Mouse (Mus musculus): ENCODE data around the gene Ttc7b. TPM values are rescaled to one million over a fixed set of nuclear protein-coding genes. Genes with fewer than 3 reads are reported as not detected.

Ttc7b gene
- polyA plus RNA-seq, 1 experiment, result 26.1 TPM

GRCm38 (mm10) chr12:100481443-100482026 is 39.1 kb downstream of the Ttc7b start:
- H3K27ac ChIP-seq (ENCODE audit: insufficient read depth, low read length), result no peak overlapping the region
- TF ChIP-seq CTCF (IDR thresholded peaks at IDR 0.05; ENCODE audit: borderline replicate concordance, insufficient read depth, low read length) (no peak), POLR2A (IDR thresholded peaks at IDR 0.05; ENCODE audit: low read depth, low read length) (no peak)
- no peaks in the 10 kb centered on the region for H3K4me1 ChIP-seq (ENCODE audit: control insufficient read depth, insufficient read depth, low read length)
- H3K4me3 ChIP-seq (ENCODE audit: insufficient read depth, low read length), result no peak overlapping the region

- TF ChIP-seq CTCF (IDR thresholded peaks at IDR 0.05; ENCODE audit: borderline replicate concordance, insufficient read depth, low read length), result no peak
- no peak for TF ChIP-seq POLR2A (IDR thresholded peaks at IDR 0.05; ENCODE audit: low read depth, low read length)
- Histone ChIP-seq H3K4me3 (ENCODE audit: insufficient read depth, low read length) (no peak overlapping the region), H3K4me1 (ENCODE audit: control insufficient read depth, insufficient read depth, low read length) (no peaks in the 10 kb centered on the region), H3K27ac (ENCODE audit: insufficient read depth, low read length) (no peak overlapping the region)
Observed at GRCm38 (mm10) chr12:100480642-100481442, 39.8 kb downstream of the Ttc7b start.

GRCm38 (mm10) chr12:100479892-100480621 is 40.6 kb downstream of the Ttc7b start:
- no peak overlapping the region for H3K27ac ChIP-seq (ENCODE audit: insufficient read depth, low read length)
- H3K4me1 ChIP-seq (ENCODE audit: control insufficient read depth, insufficient read depth, low read length), result no peaks in the 10 kb centered on the region
- H3K4me3 ChIP-seq (ENCODE audit: insufficient read depth, low read length), result no peak overlapping the region
- TF ChIP-seq CTCF (IDR thresholded peaks at IDR 0.05; ENCODE audit: borderline replicate concordance, insufficient read depth, low read length) (peak; percentile 76; the same call in 1 of the 2 replicates), POLR2A (IDR thresholded peaks at IDR 0.05; ENCODE audit: low read depth, low read length) (no peak)

GRCm38 (mm10) chr12:100479270-100479869 is 41.3 kb downstream of the Ttc7b start:
- Histone ChIP-seq H3K4me3 (ENCODE audit: insufficient read depth, low read length) (no peak overlapping the region), H3K27ac (ENCODE audit: insufficient read depth, low read length) (no peak overlapping the region), H3K4me1 (ENCODE audit: control insufficient read depth, insufficient read depth, low read length) (no peaks in the 10 kb centered on the region)
- TF ChIP-seq CTCF (IDR thresholded peaks at IDR 0.05; ENCODE audit: borderline replicate concordance, insufficient read depth, low read length) (no peak), POLR2A (IDR thresholded peaks at IDR 0.05; ENCODE audit: low read depth, low read length) (no peak)

GRCm38 (mm10) chr12:100478615-100479014 is 42.0 kb downstream of the Ttc7b start:
- Histone ChIP-seq H3K4me1 (ENCODE audit: control insufficient read depth, insufficient read depth, low read length) (no peaks in the 10 kb centered on the region), H3K27ac (ENCODE audit: insufficient read depth, low read length) (no peak overlapping the region), H3K4me3 (ENCODE audit: insufficient read depth, low read length) (no peak overlapping the region)
- TF ChIP-seq POLR2A (IDR thresholded peaks at IDR 0.05; ENCODE audit: low read depth, low read length), result no peak
- TF ChIP-seq CTCF (IDR thresholded peaks at IDR 0.05; ENCODE audit: borderline replicate concordance, insufficient read depth, low read length), result no peak

GRCm38 (mm10) chr12:100478151-100478550 is 42.5 kb downstream of the Ttc7b start:
- no peak for TF ChIP-seq POLR2A (IDR thresholded peaks at IDR 0.05; ENCODE audit: low read depth, low read length)
- TF ChIP-seq CTCF (IDR thresholded peaks at IDR 0.05; ENCODE audit: borderline replicate concordance, insufficient read depth, low read length), result no peak
- H3K4me1 ChIP-seq (ENCODE audit: control insufficient read depth, insufficient read depth, low read length), result no peaks in the 10 kb centered on the region

GRCm38 (mm10) chr12:100477474-100477873 is 43.2 kb downstream of the Ttc7b start:
- Histone ChIP-seq H3K27ac (ENCODE audit: insufficient read depth, low read length) (no peak overlapping the region), H3K4me3 (ENCODE audit: insufficient read depth, low read length) (no peak overlapping the region), H3K4me1 (ENCODE audit: control insufficient read depth, insufficient read depth, low read length) (no peaks in the 10 kb centered on the region)
- TF ChIP-seq CTCF (IDR thresholded peaks at IDR 0.05; ENCODE audit: borderline replicate concordance, insufficient read depth, low read length) (no peak), POLR2A (IDR thresholded peaks at IDR 0.05; ENCODE audit: low read depth, low read length) (no peak)

More at GRCm38 (mm10) chr12:100478151-100478550, 42.5 kb downstream of the Ttc7b start:
- no peak overlapping the region for H3K27ac ChIP-seq (ENCODE audit: insufficient read depth, low read length)
- H3K4me3 ChIP-seq (ENCODE audit: insufficient read depth, low read length), result no peak overlapping the region

- no peaks in the 10 kb centered on the region for H3K4me1 ChIP-seq (ENCODE audit: control insufficient read depth, insufficient read depth, low read length)
- TF ChIP-seq POLR2A (IDR thresholded peaks at IDR 0.05; ENCODE audit: low read depth, low read length) (no peak), CTCF (IDR thresholded peaks at IDR 0.05; ENCODE audit: borderline replicate concordance, insufficient read depth, low read length) (no peak)
- H3K27ac ChIP-seq (ENCODE audit: insufficient read depth, low read length), result no peak overlapping the region
- no peak overlapping the region for H3K4me3 ChIP-seq (ENCODE audit: insufficient read depth, low read length)
Observed at GRCm38 (mm10) chr12:100476351-100476750, 44.3 kb downstream of the Ttc7b start.

- Histone ChIP-seq H3K4me1 (ENCODE audit: control insufficient read depth, insufficient read depth, low read length) (no peaks in the 10 kb centered on the region), H3K4me3 (ENCODE audit: insufficient read depth, low read length) (no peak overlapping the region), H3K27ac (ENCODE audit: insufficient read depth, low read length) (no peak overlapping the region)
- TF ChIP-seq POLR2A (IDR thresholded peaks at IDR 0.05; ENCODE audit: low read depth, low read length) (no peak), CTCF (IDR thresholded peaks at IDR 0.05; ENCODE audit: borderline replicate concordance, insufficient read depth, low read length) (no peak)
Observed at GRCm38 (mm10) chr12:100475489-100475888, 45.1 kb downstream of the Ttc7b start.

Measured in embryonic fibroblast, embryonic 13.5 days (primary cell).